Mouse (Mus musculus): Measurements from ENCODE around the gene Ppt2.

GRCm38 (mm10) chr17:34629796-34630603, 1.7 kb upstream of the Ppt2 start:
- TF ChIP-seq CTCF (IDR thresholded peaks at IDR 0.05; ENCODE audit: extremely low read depth, insufficient read depth, low read length) (no peak), POLR2A (IDR thresholded peaks at IDR 0.05; ENCODE audit: extremely low read depth, insufficient read depth, low read length) (no peak)

Data from cortical plate, adult 2 months (tissue).